Mouse (Mus musculus): ENCODE results near the gene Gm10188.

Gm10188 gene

DNA sequence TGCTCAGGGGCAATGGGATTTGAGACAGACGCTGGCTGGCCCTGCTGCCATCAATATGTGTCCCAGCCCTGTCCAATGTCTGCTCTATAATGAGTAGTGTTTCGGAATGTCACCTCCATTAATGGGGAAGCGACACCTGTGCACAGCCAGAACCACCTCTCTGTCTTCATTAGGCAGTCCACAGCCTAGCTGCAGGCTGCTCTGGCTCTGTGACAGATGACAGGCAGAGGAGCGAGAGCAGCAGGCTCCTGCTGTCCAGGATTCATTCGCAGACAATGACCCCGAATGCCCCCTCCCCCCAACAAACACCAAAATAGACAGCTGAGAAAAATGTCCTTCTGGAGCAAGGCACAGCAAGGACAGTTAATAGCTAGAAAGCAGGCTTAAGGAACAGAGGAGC lies 16.5 kb downstream of the Gm10188 start:
- no peak for TF ChIP-seq NANOG (IDR thresholded peaks at IDR 0.05; ENCODE audit: borderline replicate concordance, low read length)
- TF ChIP-seq CTCF (conservative IDR thresholded peaks at IDR 0.05; ENCODE audit: low read length) = no peak
- no peak for TF ChIP-seq POU5F1 (IDR thresholded peaks at IDR 0.05; ENCODE audit: borderline replicate concordance, low read length)
- Histone ChIP-seq H3K27me3 (ENCODE audit: insufficient read depth, low read length) (peaks cover 27% of the 10 kb centered on the region), H3K4me1 (replicated peaks; ENCODE audit: low read depth, low read length) (peaks cover 48% of the 10 kb centered on the region), H3K36me3 (ENCODE audit: insufficient read depth, low read length) (no peaks in the 10 kb centered on the region), H3K4me3 (replicated peaks; ENCODE audit: low read length) (no peak overlapping the region), H3K9me3 (ENCODE audit: low read length) (no peaks in the 10 kb centered on the region)

DNA sequence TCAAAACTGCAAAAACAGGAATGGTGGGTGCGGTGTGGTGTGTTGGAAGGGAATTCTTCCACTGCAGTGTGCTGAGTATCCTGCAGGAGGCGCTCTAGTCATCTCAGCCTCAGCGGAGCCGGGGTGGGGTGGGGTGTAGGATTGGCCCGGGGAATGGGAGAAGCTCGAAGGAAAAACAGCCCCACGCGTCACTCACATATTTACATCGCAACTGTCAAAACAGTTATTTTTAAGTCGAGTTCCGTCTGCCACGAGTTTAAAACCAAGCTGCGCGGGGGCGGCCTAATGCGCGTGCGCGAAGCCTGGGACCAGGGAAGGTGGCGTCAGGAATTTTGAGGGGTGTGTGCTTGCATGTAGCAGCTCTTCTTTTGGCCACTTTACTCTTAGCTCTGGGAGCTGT lies 17.3 kb downstream of the Gm10188 start:
- H3K9me3 ChIP-seq (ENCODE audit: low read length) = no peaks in the 10 kb centered on the region
- TF ChIP-seq NANOG (IDR thresholded peaks at IDR 0.05; ENCODE audit: borderline replicate concordance, low read length) (no peak), CTCF (conservative IDR thresholded peaks at IDR 0.05; ENCODE audit: low read length) (peak; percentile 93)
- peaks cover 27% of the 10 kb centered on the region for H3K27me3 ChIP-seq (ENCODE audit: insufficient read depth, low read length)
- peaks cover 57% of the 10 kb centered on the region for H3K4me1 ChIP-seq (replicated peaks; ENCODE audit: low read depth, low read length)
- H3K36me3 ChIP-seq (ENCODE audit: insufficient read depth, low read length) = no peaks in the 10 kb centered on the region
- H3K4me3 ChIP-seq (replicated peaks; ENCODE audit: low read length) = peak overlapping the region; percentile 75

DNA sequence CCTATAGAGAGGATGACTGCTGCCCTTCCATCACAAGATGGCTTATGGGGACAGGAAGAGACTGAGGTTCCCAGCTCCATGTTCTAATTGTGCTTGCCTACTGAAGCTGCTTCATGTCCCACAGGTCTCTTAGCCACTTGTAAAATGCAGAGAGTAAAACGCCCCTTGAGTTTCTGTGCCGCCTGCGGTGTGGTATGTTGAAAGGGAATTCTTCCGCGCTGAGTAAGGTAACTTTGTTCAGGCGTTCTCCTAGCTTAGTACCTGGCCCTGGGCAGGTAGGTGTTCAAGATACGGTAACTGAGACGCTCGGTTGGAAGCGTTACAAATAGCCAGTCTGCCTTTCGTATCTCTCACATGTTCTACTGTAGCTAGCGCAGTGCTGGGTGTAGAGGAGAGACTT lies 17.9 kb downstream of the Gm10188 start:
- H3K4me1 ChIP-seq (replicated peaks; ENCODE audit: low read depth, low read length) = peaks cover 62% of the 10 kb centered on the region
- peak overlapping the region; percentile 75; the same call in 1 of the 2 replicates for H3K4me3 ChIP-seq (replicated peaks; ENCODE audit: low read length)
- no peak for TF ChIP-seq POU5F1 (IDR thresholded peaks at IDR 0.05; ENCODE audit: borderline replicate concordance, low read length)
- no peak for TF ChIP-seq NANOG (IDR thresholded peaks at IDR 0.05; ENCODE audit: borderline replicate concordance, low read length)
- no peak for TF ChIP-seq CTCF (conservative IDR thresholded peaks at IDR 0.05; ENCODE audit: low read length)
- H3K27me3 ChIP-seq (ENCODE audit: insufficient read depth, low read length) = peaks cover 27% of the 10 kb centered on the region
- H3K36me3 ChIP-seq (ENCODE audit: insufficient read depth, low read length) = no peaks in the 10 kb centered on the region
- no peaks in the 10 kb centered on the region for H3K9me3 ChIP-seq (ENCODE audit: low read length)

DNA sequence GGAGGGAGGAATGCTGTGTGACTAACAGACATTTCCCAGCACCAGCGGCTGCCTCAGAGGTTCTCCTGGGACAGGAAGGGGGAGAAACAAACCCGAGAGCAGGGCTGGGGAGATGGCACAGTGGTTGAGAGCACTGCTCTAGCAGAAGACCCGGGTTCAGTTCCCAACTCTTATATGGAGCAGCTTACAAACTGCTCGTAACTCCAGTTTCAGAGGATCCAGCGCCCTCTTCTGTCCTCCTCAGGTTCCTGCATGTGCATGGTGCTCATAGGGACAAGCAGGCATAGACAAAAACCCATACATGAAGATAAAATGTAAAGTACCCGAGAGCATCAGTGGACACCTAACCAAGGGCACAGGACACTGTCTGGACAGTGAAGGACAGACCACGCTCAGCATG lies 18.6 kb downstream of the Gm10188 start:
- no peaks in the 10 kb centered on the region for H3K36me3 ChIP-seq (ENCODE audit: insufficient read depth, low read length)
- H3K4me1 ChIP-seq (replicated peaks; ENCODE audit: low read depth, low read length) = peaks cover 70% of the 10 kb centered on the region
- no peaks in the 10 kb centered on the region for H3K9me3 ChIP-seq (ENCODE audit: low read length)
- peaks cover 22% of the 10 kb centered on the region for H3K27me3 ChIP-seq (ENCODE audit: insufficient read depth, low read length)
- no peak for TF ChIP-seq NANOG (IDR thresholded peaks at IDR 0.05; ENCODE audit: borderline replicate concordance, low read length)
- peak; percentile 85 for TF ChIP-seq CTCF (conservative IDR thresholded peaks at IDR 0.05; ENCODE audit: low read length)
- TF ChIP-seq POU5F1 (IDR thresholded peaks at IDR 0.05; ENCODE audit: borderline replicate concordance, low read length) = no peak
- H3K4me3 ChIP-seq (replicated peaks; ENCODE audit: low read length) = no peak overlapping the region

DNA sequence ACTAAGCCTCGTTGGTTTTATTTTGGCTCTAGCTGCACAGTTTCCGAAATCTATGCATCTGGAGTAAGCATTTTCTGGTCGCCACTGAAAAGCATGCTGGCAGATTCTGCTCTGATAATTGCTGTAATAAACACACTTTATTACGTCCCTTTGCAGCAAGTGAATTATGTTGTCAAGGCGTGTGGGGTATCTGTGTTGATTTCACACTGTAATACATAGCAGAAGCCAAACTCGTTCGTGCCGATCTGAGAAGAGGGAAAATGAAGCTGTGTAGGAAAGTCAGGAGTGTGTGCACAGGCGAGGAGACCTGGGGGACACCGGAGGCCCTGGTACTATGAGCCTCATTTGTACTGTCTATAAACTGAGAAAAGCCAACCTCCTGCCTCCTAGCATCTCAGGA lies 20.2 kb downstream of the Gm10188 start:
- no peaks in the 10 kb centered on the region for H3K9me3 ChIP-seq (ENCODE audit: low read length)
- no peak overlapping the region for H3K4me3 ChIP-seq (replicated peaks; ENCODE audit: low read length)
- H3K4me1 ChIP-seq (replicated peaks; ENCODE audit: low read depth, low read length) = peaks cover 85% of the 10 kb centered on the region
- peaks cover 11% of the 10 kb centered on the region for H3K36me3 ChIP-seq (ENCODE audit: insufficient read depth, low read length)
- TF ChIP-seq NANOG (IDR thresholded peaks at IDR 0.05; ENCODE audit: borderline replicate concordance, low read length) (no peak), POU5F1 (IDR thresholded peaks at IDR 0.05; ENCODE audit: borderline replicate concordance, low read length) (no peak), CTCF (conservative IDR thresholded peaks at IDR 0.05; ENCODE audit: low read length) (no peak)
- peaks cover 16% of the 10 kb centered on the region for H3K27me3 ChIP-seq (ENCODE audit: insufficient read depth, low read length)

DNA sequence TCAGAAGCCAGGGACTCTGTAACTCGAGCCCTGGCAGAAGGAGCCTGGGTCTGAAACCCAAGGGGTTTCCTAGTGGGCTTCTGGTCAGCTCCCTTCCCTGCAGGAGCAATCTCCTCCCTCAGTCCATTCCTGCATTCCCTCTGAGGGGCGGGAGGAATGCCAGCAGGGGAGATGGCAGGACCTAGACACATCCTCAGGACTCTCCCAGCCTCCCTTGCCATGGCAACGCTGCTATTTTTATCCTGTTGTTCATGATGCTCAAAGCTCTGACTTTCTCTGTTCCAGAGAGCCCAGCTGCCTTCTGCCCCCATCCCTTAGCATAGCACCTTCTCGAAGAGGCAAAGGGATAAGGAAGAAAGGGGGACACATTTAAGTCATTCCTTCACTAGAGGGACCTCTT lies 21.4 kb downstream of the Gm10188 start:
- TF ChIP-seq CTCF (conservative IDR thresholded peaks at IDR 0.05; ENCODE audit: low read length) (no peak), POU5F1 (IDR thresholded peaks at IDR 0.05; ENCODE audit: borderline replicate concordance, low read length) (no peak), NANOG (IDR thresholded peaks at IDR 0.05; ENCODE audit: borderline replicate concordance, low read length) (no peak)
- H3K4me3 ChIP-seq (replicated peaks; ENCODE audit: low read length) = no peak overlapping the region
- peaks cover 96% of the 10 kb centered on the region for H3K4me1 ChIP-seq (replicated peaks; ENCODE audit: low read depth, low read length)
- H3K9me3 ChIP-seq (ENCODE audit: low read length) = no peaks in the 10 kb centered on the region
- peaks cover 22% of the 10 kb centered on the region for H3K36me3 ChIP-seq (ENCODE audit: insufficient read depth, low read length)
- peaks cover 14% of the 10 kb centered on the region for H3K27me3 ChIP-seq (ENCODE audit: insufficient read depth, low read length)

DNA sequence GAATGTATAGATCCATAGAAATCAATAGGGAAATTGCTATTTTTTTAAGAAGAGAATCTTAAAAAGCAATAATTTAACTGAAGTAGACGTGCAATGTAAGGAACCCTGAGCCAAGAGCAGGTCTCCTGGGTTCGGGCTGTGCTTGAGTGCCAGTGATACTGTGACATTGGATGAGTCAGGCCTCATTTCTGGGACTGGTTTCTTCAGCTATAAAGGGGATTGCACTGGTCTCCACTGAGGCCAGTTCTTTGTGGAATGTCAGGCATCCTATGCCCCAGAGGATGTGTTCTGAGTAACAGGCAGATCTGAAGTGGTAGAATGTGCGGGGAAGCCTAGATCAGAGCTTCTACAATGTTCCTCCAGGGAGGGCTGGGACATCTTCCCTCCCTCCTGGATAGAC lies 22.7 kb downstream of the Gm10188 start:
- TF ChIP-seq NANOG (IDR thresholded peaks at IDR 0.05; ENCODE audit: borderline replicate concordance, low read length) (no peak), CTCF (conservative IDR thresholded peaks at IDR 0.05; ENCODE audit: low read length) (no peak), POU5F1 (IDR thresholded peaks at IDR 0.05; ENCODE audit: borderline replicate concordance, low read length) (no peak)
- H3K4me1 ChIP-seq (replicated peaks; ENCODE audit: low read depth, low read length) = peaks cover 97% of the 10 kb centered on the region
- no peak overlapping the region for H3K4me3 ChIP-seq (replicated peaks; ENCODE audit: low read length)
- H3K36me3 ChIP-seq (ENCODE audit: insufficient read depth, low read length) = peaks cover 28% of the 10 kb centered on the region
- H3K27me3 ChIP-seq (ENCODE audit: insufficient read depth, low read length) = peaks cover 8% of the 10 kb centered on the region; the same call in 1 of the 2 replicates
- peaks cover 9% of the 10 kb centered on the region for H3K9me3 ChIP-seq (ENCODE audit: low read length)

DNA sequence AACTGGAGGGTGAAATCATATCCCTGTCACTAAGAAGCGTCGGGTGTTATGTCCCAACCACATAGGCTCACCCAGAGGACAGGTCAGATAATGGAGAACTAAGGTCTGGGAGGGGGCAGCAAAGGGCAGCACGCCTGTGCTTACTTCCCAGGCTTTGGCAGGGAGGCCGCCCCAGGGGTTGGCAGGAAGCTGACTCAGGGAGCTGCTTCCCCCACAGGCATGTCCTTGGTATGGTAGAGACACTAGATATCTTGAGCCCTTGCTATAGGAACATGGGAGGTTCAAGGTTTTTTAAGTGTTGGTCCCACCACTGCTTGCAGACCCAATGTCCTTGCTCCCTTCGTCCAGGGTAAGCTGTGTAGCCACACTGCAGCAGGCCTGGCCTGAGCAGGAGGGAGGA lies 23.6 kb downstream of the Gm10188 start:
- H3K36me3 ChIP-seq (ENCODE audit: insufficient read depth, low read length) = peaks cover 30% of the 10 kb centered on the region
- TF ChIP-seq NANOG (IDR thresholded peaks at IDR 0.05; ENCODE audit: borderline replicate concordance, low read length) (no peak), POU5F1 (IDR thresholded peaks at IDR 0.05; ENCODE audit: borderline replicate concordance, low read length) (no peak), CTCF (conservative IDR thresholded peaks at IDR 0.05; ENCODE audit: low read length) (no peak)
- H3K9me3 ChIP-seq (ENCODE audit: low read length) = peaks cover 15% of the 10 kb centered on the region
- H3K4me1 ChIP-seq (replicated peaks; ENCODE audit: low read depth, low read length) = peaks cover 96% of the 10 kb centered on the region
- H3K4me3 ChIP-seq (replicated peaks; ENCODE audit: low read length) = peak overlapping the region; percentile 5; the same call in 1 of the 2 replicates
- peaks cover 4% of the 10 kb centered on the region; the same call in 1 of the 2 replicates for H3K27me3 ChIP-seq (ENCODE audit: insufficient read depth, low read length)

DNA sequence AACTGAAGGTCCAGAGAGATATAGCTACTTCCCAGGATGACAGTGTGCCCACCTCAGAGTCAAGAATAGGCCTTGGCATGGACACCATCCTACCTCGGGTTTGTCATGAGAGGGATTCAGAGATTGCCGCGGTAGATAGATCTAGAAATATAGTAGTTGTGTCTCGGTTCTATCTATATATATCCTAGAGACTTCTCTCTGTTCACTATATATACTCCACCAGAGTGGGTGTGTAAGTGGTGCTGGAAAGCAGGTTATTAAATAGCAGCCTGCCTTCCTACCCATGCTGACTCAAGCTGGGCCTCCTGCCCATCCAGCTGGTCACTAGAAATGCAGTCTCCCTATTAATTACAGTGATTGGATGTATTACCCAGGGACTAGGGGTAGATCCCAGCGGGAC lies 26.8 kb downstream of the Gm10188 start:
- H3K9me3 ChIP-seq (ENCODE audit: low read length) = peaks cover 15% of the 10 kb centered on the region
- H3K27me3 ChIP-seq (ENCODE audit: insufficient read depth, low read length) = no peaks in the 10 kb centered on the region
- TF ChIP-seq CTCF (conservative IDR thresholded peaks at IDR 0.05; ENCODE audit: low read length) (no peak), POU5F1 (IDR thresholded peaks at IDR 0.05; ENCODE audit: borderline replicate concordance, low read length) (no peak), NANOG (IDR thresholded peaks at IDR 0.05; ENCODE audit: borderline replicate concordance, low read length) (no peak)
- peaks cover 94% of the 10 kb centered on the region for H3K4me1 ChIP-seq (replicated peaks; ENCODE audit: low read depth, low read length)
- H3K36me3 ChIP-seq (ENCODE audit: insufficient read depth, low read length) = peaks cover 37% of the 10 kb centered on the region
- peak overlapping the region; percentile 71 for H3K4me3 ChIP-seq (replicated peaks; ENCODE audit: low read length)

Measured in E14TG2a.4 (cell line).